Mouse (Mus musculus): ENCODE results near the gene Pnck. TPM values are rescaled to one million over a fixed set of nuclear protein-coding genes. Genes with fewer than 3 reads are reported as not detected.

Pnck gene
- total RNA-seq, 2 experiments from 2014 or later = 8.2 to 11.4 TPM

- no peak for DNase-seq
- intact Hi-C loops (cut with DNase I) = loop anchor here (5.0 to 10.0 kb wide), 3 partner anchors 59 to 596 kb away; partner anchors contain the start of gene Haus7
These were observed 9.0 kb downstream of the Pnck start for GRCm38 (mm10) chrX:73650869-73651268.

- intact Hi-C loops (cut with DNase I) = no loop called here
- DNase-seq = no peak
These were observed 14.8 kb downstream of the Pnck start for GRCm38 (mm10) chrX:73645121-73645520.

GRCm38 (mm10) chrX:73639901-73640469 is 19.9 kb downstream of the Pnck start:
- intact Hi-C loops (cut with DNase I) = no loop called here

DNA sequence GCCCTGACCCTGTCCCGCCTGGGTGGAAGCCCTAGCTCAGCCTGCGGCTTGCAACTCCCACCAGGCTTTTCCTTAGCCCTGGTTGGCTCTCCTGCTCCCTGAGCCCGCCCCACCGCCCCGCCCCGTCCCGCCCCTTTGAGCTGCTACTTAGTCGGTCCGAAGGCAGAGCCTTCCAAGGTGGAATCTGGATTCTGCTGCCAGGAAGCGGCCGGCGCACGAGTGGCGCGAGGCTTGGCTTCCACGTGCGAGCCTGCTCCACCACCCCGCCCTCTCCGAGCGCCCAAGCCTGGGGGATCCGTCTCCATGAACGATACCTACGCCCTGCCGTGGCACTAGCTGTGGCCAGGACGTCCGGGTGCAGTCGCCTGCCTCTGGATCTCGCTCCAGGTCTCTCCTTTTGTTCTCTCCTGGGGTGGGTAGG is 20.7 kb downstream of the Pnck start, which contains the start of gene Dusp9:
Gene Dusp9, plus strand, starts transcription at position 165 of the 421 bp plus-strand sequence.
- intact Hi-C loops (cut with DNase I) = no loop called here
- no peak for DNase-seq

More at GRCm38 (mm10) chrX:73639901-73640469, 19.9 kb downstream of the Pnck start:
- no peak for DNase-seq

DNA sequence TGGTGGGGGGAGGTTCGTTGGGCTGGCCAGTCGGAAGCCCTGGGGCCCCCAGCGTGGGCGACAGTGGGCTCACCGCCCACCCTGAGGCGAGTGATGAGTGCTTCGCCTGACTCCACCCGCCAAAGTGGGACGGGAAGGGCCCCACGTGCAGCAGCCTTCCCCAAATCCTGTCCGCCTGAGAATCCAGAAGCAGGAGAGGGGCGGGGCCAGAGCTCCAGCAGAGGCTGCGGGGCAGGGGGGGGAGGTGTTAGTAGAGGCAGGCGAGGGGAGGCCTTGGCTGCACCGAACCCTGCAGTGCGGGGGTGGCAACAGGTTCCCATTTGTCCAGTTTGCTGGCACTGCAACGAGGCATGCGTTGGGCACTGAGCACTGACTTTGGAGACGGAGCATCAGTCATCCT is 22.5 kb downstream of the Pnck start:
- DNase-seq = no peak
- intact Hi-C loops (cut with DNase I) = no loop called here

DNA sequence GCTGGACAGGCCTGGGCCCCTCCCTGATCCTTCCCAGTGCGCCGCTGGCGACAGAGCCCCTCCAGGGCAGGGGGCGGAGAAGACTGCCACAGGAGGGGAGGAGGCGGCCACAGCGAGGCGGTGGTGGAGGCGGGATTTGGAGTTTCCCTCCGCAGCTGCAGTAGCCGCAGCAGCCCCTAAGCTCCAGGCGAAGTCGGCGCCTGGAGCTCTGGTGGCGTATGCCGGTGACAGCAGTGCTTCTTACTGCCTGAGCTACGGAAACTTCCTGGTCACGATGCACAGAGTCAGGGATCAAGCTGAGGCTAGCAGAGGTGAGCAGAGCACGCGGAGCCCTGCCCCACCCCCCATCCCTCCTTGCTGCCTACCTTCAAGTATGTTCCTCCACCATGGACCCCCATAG is 24.5 kb downstream of the Pnck start:
- no peak for DNase-seq
- intact Hi-C loops (cut with DNase I) = no loop called here

- intact Hi-C loops (cut with DNase I) = no loop called here
- DNase-seq = no peak
These were observed 32.9 kb downstream of the Pnck start for GRCm38 (mm10) chrX:73626981-73627380.

GRCm38 (mm10) chrX:73619890-73620289 is 40.0 kb downstream of the Pnck start:
- intact Hi-C loops (cut with DNase I) = no loop called here
- DNase-seq = no peak

DNA sequence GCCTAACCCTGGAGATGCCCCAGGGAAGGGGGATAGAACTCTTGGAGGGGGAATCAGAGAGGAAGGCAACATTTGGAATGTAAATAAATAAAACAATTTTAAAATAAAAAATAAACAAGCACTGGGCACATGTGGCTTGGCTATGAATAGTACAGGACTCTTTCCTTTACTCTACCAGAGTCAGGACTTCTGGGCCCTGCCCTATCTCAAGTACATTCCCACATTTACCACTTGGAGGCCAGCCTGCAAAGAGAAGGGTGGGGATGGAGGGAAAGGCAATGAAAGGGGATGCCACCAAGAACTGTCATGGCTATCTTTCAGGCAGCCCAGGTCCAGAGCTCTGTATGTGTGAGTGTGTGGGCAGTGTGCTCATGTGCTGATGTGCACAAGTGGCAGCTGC is 40.5 kb downstream of the Pnck start:
- no peak for DNase-seq
- intact Hi-C loops (cut with DNase I) = no loop called here

DNA sequence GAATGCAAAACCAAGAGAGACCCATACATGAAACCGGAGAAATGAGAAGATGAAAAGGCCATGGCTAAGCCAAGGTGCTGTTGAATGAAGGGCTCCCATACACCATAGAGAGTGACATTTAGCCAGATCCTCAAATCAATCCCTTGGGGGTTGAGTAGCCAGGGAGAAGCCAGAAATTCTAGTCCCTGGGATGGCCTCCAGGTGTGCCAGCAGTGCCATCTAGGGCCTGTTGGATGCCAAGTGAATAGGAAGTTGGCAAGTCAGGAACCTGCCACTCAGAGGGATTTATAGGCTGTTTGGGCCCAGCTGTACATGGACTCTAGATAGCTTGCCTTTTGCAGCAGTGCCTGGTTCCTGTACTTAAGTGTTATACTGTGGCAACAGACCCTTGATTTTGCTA is 44.0 kb downstream of the Pnck start:
- DNase-seq = no peak
- intact Hi-C loops (cut with DNase I) = no loop called here

DNA sequence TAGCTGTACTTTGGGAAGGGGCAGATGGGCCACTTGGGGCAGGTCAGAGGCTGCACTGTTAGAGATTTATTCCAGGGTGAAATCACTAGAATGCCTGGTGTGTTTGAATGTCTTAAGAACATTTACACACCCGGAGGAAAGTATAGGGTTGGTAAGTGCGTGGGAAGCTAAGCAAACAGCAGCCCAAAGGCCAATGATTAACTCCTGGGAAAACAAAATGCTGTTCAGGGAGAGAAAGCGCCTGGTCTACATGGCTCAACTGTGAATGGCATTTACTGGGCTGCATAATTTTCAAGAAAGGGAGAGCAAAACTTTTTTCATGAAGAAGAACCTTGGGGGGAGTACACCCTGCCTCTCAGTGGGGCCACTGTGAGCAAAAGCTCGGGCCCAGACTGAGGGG is 46.3 kb downstream of the Pnck start:
- no peak for DNase-seq
- intact Hi-C loops (cut with DNase I) = no loop called here

Other genes starting within 250 kb of the Pnck start
- gene Zfp92, start 249.0 kb downstream of the Pnck start, total RNA-seq (2021) = under 1 TPM in 1 of 2 experiments, not detected in 1; 0.15 TPM
- not detected for gene Trex2, start 224.8 kb downstream of the Pnck start, total RNA-seq (2021)
- gene Haus7, start 201.1 kb downstream of the Pnck start, total RNA-seq (2021) = 10 to 100 TPM; 11.0 to 13.7 TPM
- gene Bgn, start 176.5 kb downstream of the Pnck start, total RNA-seq (2021) = 100 to 1,000 TPM in 1 of 2 experiments, 10 to 100 TPM in 1; 70.0 to 118 TPM
- gene Atp2b3, start 157.0 kb downstream of the Pnck start, total RNA-seq (2021) = 10 to 100 TPM; 13.2 to 14.3 TPM
- not detected for gene Dusp9, start 20.7 kb downstream of the Pnck start, total RNA-seq (2021)
- gene Slc6a8, start 13.0 kb upstream of the Pnck start, total RNA-seq (2021) = 100 to 1,000 TPM; 105 to 106 TPM
- gene Bcap31, start 56.1 kb upstream of the Pnck start, total RNA-seq (2021) = 10 to 100 TPM; 45.9 to 47.7 TPM
- 10 to 100 TPM; 23.0 to 25.3 TPM for gene Abcd1, start 56.5 kb upstream of the Pnck start, total RNA-seq (2021)
- under 1 TPM; 0.64 TPM for gene Plxnb3, start 97.0 kb upstream of the Pnck start, total RNA-seq (2021)
- 10 to 100 TPM; 43.5 to 47.5 TPM for gene Srpk3, start 114.3 kb upstream of the Pnck start, total RNA-seq (2021)
- gene Idh3g, start 126.8 kb upstream of the Pnck start, total RNA-seq (2021) = 100 to 1,000 TPM; 401 to 409 TPM
- 10 to 100 TPM; 69.3 to 83.2 TPM for gene Ssr4, start 126.9 kb upstream of the Pnck start, total RNA-seq (2021)
- gene Pdzd4, start 164.9 kb upstream of the Pnck start, total RNA-seq (2021) = under 1 TPM; 0.56 to 0.96 TPM
- gene Avpr2, start 232.0 kb upstream of the Pnck start, total RNA-seq (2021) = not detected
- 1 to 10 TPM; 1.8 to 2.3 TPM for gene L1cam, start 236.0 kb upstream of the Pnck start, total RNA-seq (2021)

All from gastrocnemius, postnatal 36 days (tissue).